Mouse (Mus musculus) lung, adult 18-20 months (tissue): ENCODE results near the gene Olfr532.
"Not testable (repeated sequence)": the region's sequence is repeated elsewhere in the genome, so short reads cannot be mapped to it uniquely, and the experiment has no call there.

Source experiments
- DNase-seq, 2 experiments: peaks; one replicate each; pipeline ENCODE4 v3.0.0; 2022; ENCODE audit warnings: mixed read lengths in 2 of 2

Olfr532 gene

GRCm38 (mm10) chr7:140421539-140421938 lies at the start of gene Olfr532:
Gene Olfr532 (minus strand): TSS chr7:140421639.
- no peak for DNase-seq

GRCm38 (mm10) chr7:140463070-140463469 lies 41.6 kb upstream of the Olfr532 start, which contains the start of gene Olfr533:
Gene Olfr533 (plus strand): TSS chr7:140463370.
- DNase-seq, result not testable (repeated sequence)

- DNase-seq, result no peak
These were observed 21.7 kb upstream of the Olfr532 start for GRCm38 (mm10) chr7:140443141-140443540.

GRCm38 (mm10) chr7:140402818-140403217 lies 18.6 kb downstream of the Olfr532 start, which contains the start of gene Olfr531:
Gene Olfr531 (minus strand): TSS chr7:140402918.
- DNase-seq, result no peak

- DNase-seq, result no peak
These were observed 44.5 kb downstream of the Olfr532 start for GRCm38 (mm10) chr7:140376911-140377310.

GRCm38 (mm10) chr7:140376231-140376630 lies 45.2 kb downstream of the Olfr532 start, which contains the start of gene Olfr530:
Gene Olfr530 (minus strand): TSS chr7:140376331.
- no peak for DNase-seq

- no peak for DNase-seq
These were observed 47.1 kb downstream of the Olfr532 start for GRCm38 (mm10) chr7:140374300-140374699.
